Mouse (Mus musculus) kidney, embryonic 16.5 days (tissue): ENCODE data around the gene Spred2. TPM values are rescaled to one million over a fixed set of nuclear protein-coding genes. Genes with fewer than 3 reads are reported as not detected.
A peak's percentile ranks its signal among the peaks of the same experiment; 100 is the strongest.

Source experiments
- ATAC-seq: fragments of 200-750 bp; cut with Nextera tagmentation; 2 replicates; pipeline ENCODE4 v1.8.0; 2017; ENCODE audit warnings: moderate TSS enrichment; ENCODE audit not compliant: low FRiP score, low TSS enrichment
- H3K27ac ChIP-seq: fragments of 300-500 bp; sonication (generic); 2 replicates; pipeline ENCODE4 v1.5.1; 2014; ENCODE audit warnings: low read length
- H3K27me3 ChIP-seq: fragments of 300-500 bp; sonication (generic); 2 replicates; pipeline ENCODE4 v1.6.1; 2014; ENCODE audit warnings: low read length, control low read depth, mixed read lengths; ENCODE audit not compliant: insufficient read depth
- H3K36me3 ChIP-seq: fragments of 300-500 bp; sonication (generic); 2 replicates; pipeline ENCODE4 v1.6.1; 2014; ENCODE audit warnings: low read length, control low read depth, mixed read lengths; ENCODE audit not compliant: insufficient read depth
- H3K4me1 ChIP-seq: fragments of 300-500 bp; sonication (generic); 2 replicates; pipeline ENCODE4 v1.6.1; 2014; ENCODE audit warnings: low read length, control low read depth, mixed read lengths; ENCODE audit not compliant: insufficient read depth
- H3K4me2 ChIP-seq: fragments of 300-500 bp; sonication (generic); replicated peaks from 2 replicates; pipeline ENCODE4 v1.6.1; 2014; ENCODE audit warnings: low read depth, low read length
- H3K4me3 ChIP-seq: fragments of 300-500 bp; sonication (generic); 2 replicates; pipeline ENCODE4 v1.5.1; 2014; ENCODE audit warnings: mild to moderate bottlenecking, low read length
- H3K9ac ChIP-seq: fragments of 300-500 bp; sonication (generic); replicated peaks from 2 replicates; pipeline ENCODE4 v1.6.1; 2014; ENCODE audit warnings: low read length
- H3K9me3 ChIP-seq: fragments of 300-500 bp; sonication (generic); 2 replicates; pipeline ENCODE4 v1.6.1; 2016; ENCODE audit warnings: low read length, control low read depth
- WGBS: fragments of 180-500 bp; shearing (Covaris S2); extraction: QIAGEN DNeasy Blood & Tissue Kit; methylation state at CpG from one replicate; pipeline ENCODE4 v1.1.7; 2014; 5-methylcytosine and 5-hydroxymethylcytosine counted together
- polyA plus RNA-seq: library from polyadenylated mRNA; unstranded; fragments of >200 nt; fragmentation: Nextera tagmentation; extraction: Ambion mirVana; gene quantifications from 2 replicates; pipeline ENCODE4 v1.2.1, GENCODE M21; 2015

Gene Spred2
- polyA plus RNA-seq, 1 experiment from 2014 or later: 8.3 TPM

GRCm38 (mm10) chr11:19911216-19911615 lies 13.0 kb upstream of the Spred2 start:
- Histone ChIP-seq H3K4me1 (no peaks in the 10 kb centered on the region), H3K27me3 (no peaks in the 10 kb centered on the region), H3K9ac (no peak overlapping the region), H3K27ac (no peak overlapping the region), H3K9me3 (peaks cover 4% of the 10 kb centered on the region), H3K4me3 (no peak overlapping the region), H3K4me2 (no peak overlapping the region), H3K36me3 (no peaks in the 10 kb centered on the region)
- ATAC-seq: no peak
- WGBS: 89% methylated on average over 3 of the region's 3 CpGs

DNA sequence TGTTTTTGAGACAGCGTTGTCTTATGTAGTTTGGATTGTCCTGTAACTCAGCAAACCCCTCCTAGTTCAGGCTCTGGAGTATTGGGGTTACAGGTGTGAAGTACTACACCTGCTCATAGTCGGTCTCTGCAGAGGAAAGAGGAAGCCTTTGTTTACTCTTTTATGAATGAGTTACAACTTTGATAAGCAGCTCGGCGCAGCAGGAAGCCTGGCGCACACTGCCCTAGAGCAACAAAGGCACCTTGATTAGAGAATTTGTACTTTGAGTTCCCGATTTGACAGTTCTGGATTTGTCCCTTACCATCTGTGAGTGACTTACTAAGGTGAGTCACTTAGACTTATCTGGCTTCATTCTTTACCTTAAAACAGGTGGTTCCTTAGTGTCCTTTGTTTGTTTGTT lies 12.0 kb upstream of the Spred2 start:
- Histone ChIP-seq H3K9ac (no peak overlapping the region), H3K9me3 (peaks cover 4% of the 10 kb centered on the region), H3K4me1 (0 out of 2 replicates have a peak, but pooled peaks cover under 1% of the 10 kb centered on the region), H3K27ac (no peak overlapping the region), H3K4me3 (no peak overlapping the region), H3K36me3 (no peaks in the 10 kb centered on the region), H3K27me3 (no peaks in the 10 kb centered on the region), H3K4me2 (no peak overlapping the region)
- ATAC-seq: no peak
- WGBS: 73% methylated on average over 6 of the region's 6 CpGs

DNA sequence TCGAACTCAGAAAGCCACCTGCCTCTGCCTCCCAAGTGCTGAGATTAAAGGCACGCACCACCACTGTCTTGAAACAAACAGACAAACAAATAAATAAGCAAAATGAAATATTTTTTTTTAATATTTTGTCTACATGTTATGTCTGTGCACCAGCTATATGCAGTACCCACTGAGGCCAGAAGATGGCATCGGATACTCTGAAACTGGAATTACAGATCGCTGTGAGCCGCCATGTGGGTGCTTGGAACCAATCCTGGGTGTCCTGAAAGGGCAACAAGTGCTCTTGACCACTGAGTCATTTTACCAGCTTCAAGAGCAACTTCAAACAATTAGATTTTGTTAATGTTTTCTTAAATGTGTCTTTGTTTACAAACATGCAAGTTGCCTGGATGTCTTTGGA lies 11.5 kb upstream of the Spred2 start:
- ATAC-seq: no peak
- Histone ChIP-seq H3K27me3 (no peaks in the 10 kb centered on the region), H3K4me2 (no peak overlapping the region), H3K9ac (no peak overlapping the region), H3K9me3 (peaks cover 4% of the 10 kb centered on the region), H3K4me1 (0 out of 2 replicates have a peak, but pooled peaks cover 5% of the 10 kb centered on the region), H3K4me3 (no peak overlapping the region), H3K27ac (no peak overlapping the region), H3K36me3 (no peaks in the 10 kb centered on the region)
- 97% methylated on average over 5 of the region's 5 CpGs for WGBS

- no peak overlapping the region for H3K27ac ChIP-seq
- no peak for ATAC-seq
- 85% methylated on average over 4 of the region's 4 CpGs for WGBS
- H3K9me3 ChIP-seq: no peaks in the 10 kb centered on the region; the same call in none of the 2 replicates
- H3K4me2 ChIP-seq: no peak overlapping the region
- H3K9ac ChIP-seq: no peak overlapping the region
- H3K27me3 ChIP-seq: no peaks in the 10 kb centered on the region
- H3K4me3 ChIP-seq: no peak overlapping the region
- H3K4me1 ChIP-seq: peaks cover 15% of the 10 kb centered on the region
- H3K36me3 ChIP-seq: no peaks in the 10 kb centered on the region
These were observed 10.4 kb upstream of the Spred2 start for GRCm38 (mm10) chr11:19913761-19914160.

- no peak overlapping the region for H3K4me2 ChIP-seq
- H3K36me3 ChIP-seq: no peaks in the 10 kb centered on the region
- H3K9ac ChIP-seq: no peak overlapping the region
- peaks cover 28% of the 10 kb centered on the region for H3K4me1 ChIP-seq
- H3K27ac ChIP-seq: peak overlapping the region; percentile 74
- no peak overlapping the region for H3K4me3 ChIP-seq
- H3K9me3 ChIP-seq: no peaks in the 10 kb centered on the region; the same call in none of the 2 replicates
- WGBS: 39% methylated on average over 9 of the region's 9 CpGs
- H3K27me3 ChIP-seq: no peaks in the 10 kb centered on the region
- ATAC-seq: peak; percentile 49; the same call in 1 of the 2 replicates
These were observed 6.6 kb upstream of the Spred2 start for GRCm38 (mm10) chr11:19917381-19918245.

GRCm38 (mm10) chr11:19918246-19918540 lies 6.0 kb upstream of the Spred2 start:
- Histone ChIP-seq H3K4me1 (peaks cover 31% of the 10 kb centered on the region), H3K9me3 (no peaks in the 10 kb centered on the region), H3K9ac (no peak overlapping the region), H3K36me3 (no peaks in the 10 kb centered on the region), H3K27ac (peak overlapping the region; percentile 74), H3K4me3 (no peak overlapping the region), H3K4me2 (no peak overlapping the region), H3K27me3 (no peaks in the 10 kb centered on the region)
- WGBS: 35% methylated on average over 2 of the region's 2 CpGs
- ATAC-seq: no peak

DNA sequence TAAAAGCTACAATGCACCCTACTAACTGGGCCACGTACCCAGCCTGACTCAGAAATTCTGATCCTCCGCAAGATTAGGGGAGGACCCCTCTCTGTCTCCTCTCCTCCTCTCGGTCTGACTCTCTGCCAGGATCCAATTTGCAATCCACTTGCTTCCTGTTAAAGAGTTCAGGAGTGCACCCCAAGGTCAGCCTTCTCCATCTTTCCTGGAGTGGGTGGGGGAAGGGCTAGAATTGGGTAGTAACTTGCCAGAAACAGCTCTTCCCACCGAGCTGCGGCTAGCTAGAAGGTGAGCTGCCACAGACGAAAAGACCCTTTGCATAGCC lies 4.8 kb upstream of the Spred2 start:
- no peak for ATAC-seq
- Histone ChIP-seq H3K4me1 (peaks cover 31% of the 10 kb centered on the region), H3K36me3 (no peaks in the 10 kb centered on the region), H3K9me3 (no peaks in the 10 kb centered on the region), H3K27ac (peak overlapping the region; percentile 88), H3K9ac (peak overlapping the region; percentile 67; the same call in 1 of the 2 replicates), H3K27me3 (no peaks in the 10 kb centered on the region), H3K4me2 (peak overlapping the region; percentile 65), H3K4me3 (peak overlapping the region; percentile 59)
- WGBS: 4% methylated on average over 6 of the region's 6 CpGs

GRCm38 (mm10) chr11:19919785-19920671 lies 4.1 kb upstream of the Spred2 start:
- peak; percentile 75 for ATAC-seq
- Histone ChIP-seq H3K36me3 (no peaks in the 10 kb centered on the region), H3K4me3 (peak overlapping the region; percentile 59), H3K4me1 (peaks cover 31% of the 10 kb centered on the region), H3K9me3 (no peaks in the 10 kb centered on the region), H3K27me3 (no peaks in the 10 kb centered on the region), H3K27ac (peak overlapping the region; percentile 88), H3K9ac (peak overlapping the region; percentile 67), H3K4me2 (peak overlapping the region; percentile 65)
- WGBS: 0% methylated on average over 70 of the region's 70 CpGs

- peaks cover 40% of the 10 kb centered on the region for H3K4me1 ChIP-seq
- WGBS: 77% methylated on average over 1 of the region's 1 CpGs
- no peak overlapping the region for H3K9ac ChIP-seq
- H3K36me3 ChIP-seq: no peaks in the 10 kb centered on the region
- H3K27me3 ChIP-seq: no peaks in the 10 kb centered on the region
- no peak for ATAC-seq
- H3K9me3 ChIP-seq: no peaks in the 10 kb centered on the region
- H3K27ac ChIP-seq: no peak overlapping the region
- H3K4me3 ChIP-seq: no peak overlapping the region
- no peak overlapping the region for H3K4me2 ChIP-seq
These were observed 2.5 kb upstream of the Spred2 start for GRCm38 (mm10) chr11:19921723-19922122.

GRCm38 (mm10) chr11:19922208-19922607 lies 2.0 kb upstream of the Spred2 start:
- 88% methylated on average over 4 of the region's 4 CpGs for WGBS
- H3K9me3 ChIP-seq: no peaks in the 10 kb centered on the region
- ATAC-seq: no peak

More at GRCm38 (mm10) chr11:19922208-19922607, 2.0 kb upstream of the Spred2 start:
- Histone ChIP-seq H3K9ac (no peak overlapping the region), H3K27ac (no peak overlapping the region), H3K36me3 (no peaks in the 10 kb centered on the region), H3K4me3 (no peak overlapping the region), H3K4me2 (no peak overlapping the region), H3K27me3 (no peaks in the 10 kb centered on the region), H3K4me1 (peaks cover 40% of the 10 kb centered on the region)
